Mouse (Mus musculus) 3134 (cell line): ENCODE results near the gene Tfap2e.

Experiments
- DNase-seq: peaks from one replicate; pipeline ENCODE4 v3.0.0-alpha.2; 2011; ENCODE audit warnings: low spot score; ENCODE audit not compliant: insufficient read length; ENCODE audit errors: extremely low read depth

Tfap2e gene

GRCm38 (mm10) chr4:126736001-126736414, at the start of gene Tfap2e:
TSS of gene Tfap2e (minus strand) at chr4:126736240.
- DNase-seq: no peak

DNA sequence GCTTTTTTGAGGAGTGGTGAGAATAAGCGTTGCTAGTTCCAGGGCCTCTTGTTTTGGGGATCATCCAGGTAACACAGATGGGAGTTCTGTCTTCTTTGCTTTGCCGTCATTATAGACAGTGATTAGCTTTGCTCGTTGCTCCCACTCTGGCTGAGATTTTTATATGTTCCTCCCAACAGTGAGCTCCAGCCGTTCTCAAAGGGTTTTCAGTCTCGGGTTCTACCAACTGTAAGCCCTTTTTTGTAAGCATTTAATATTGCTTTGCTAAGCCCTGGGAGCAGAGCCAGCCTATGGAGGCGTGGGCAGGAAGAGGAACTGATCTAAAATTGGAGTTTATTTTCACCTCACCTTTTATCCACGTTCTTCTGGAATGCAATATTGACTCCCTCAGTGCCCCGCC, 47.0 kb upstream of the Tfap2e start:
- no peak for DNase-seq

GRCm38 (mm10) chr4:126782512-126782911, 46.5 kb upstream of the Tfap2e start:
- no peak for DNase-seq

DNA sequence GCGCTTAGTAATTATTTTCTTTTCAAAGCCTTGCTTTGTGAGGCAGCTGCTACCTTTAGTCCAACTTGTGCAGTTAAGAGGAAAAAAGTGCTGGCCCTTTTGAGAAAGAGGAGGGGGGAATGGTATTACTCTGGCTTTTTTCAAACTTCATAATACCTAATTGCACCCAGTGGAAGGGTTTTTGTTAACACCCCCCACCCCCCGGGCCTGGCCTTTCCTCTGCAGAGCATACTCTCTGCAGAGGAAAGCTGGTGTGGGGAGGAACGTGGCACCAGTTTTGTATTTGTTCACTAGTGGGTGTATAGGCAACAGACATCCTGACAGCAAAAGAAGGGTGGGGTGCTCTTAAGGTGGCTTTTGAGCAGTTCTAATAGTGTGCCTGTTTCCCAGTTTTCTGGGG, 45.8 kb upstream of the Tfap2e start:
- no peak for DNase-seq

- DNase-seq: no peak
These were observed 44.1 kb upstream of the Tfap2e start for GRCm38 (mm10) chr4:126779826-126780775.

- no peak for DNase-seq
These were observed 43.1 kb upstream of the Tfap2e start for GRCm38 (mm10) chr4:126779148-126779581.

DNA sequence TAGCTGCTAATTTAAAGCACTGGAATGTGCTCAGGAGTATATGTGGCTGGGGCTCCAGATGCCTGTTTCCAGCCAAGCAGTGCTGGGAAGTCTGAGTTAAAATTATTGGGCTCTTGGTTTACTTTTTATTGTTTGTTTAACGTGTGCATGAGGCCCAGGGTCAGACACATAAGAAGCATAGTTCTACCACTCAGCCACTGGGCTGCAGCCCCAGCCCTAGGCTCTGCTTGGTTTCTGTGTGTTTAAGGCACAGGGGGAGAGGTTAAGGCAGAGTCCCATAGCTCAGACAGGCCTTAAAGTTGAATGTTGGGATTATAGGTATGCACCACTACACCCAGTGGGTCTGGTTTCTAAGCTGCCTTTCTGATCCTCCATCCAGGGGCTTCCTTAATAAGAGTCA, 39.1 kb upstream of the Tfap2e start:
- no peak for DNase-seq

GRCm38 (mm10) chr4:126773871-126774270, 37.8 kb upstream of the Tfap2e start:
- no peak for DNase-seq

DNA sequence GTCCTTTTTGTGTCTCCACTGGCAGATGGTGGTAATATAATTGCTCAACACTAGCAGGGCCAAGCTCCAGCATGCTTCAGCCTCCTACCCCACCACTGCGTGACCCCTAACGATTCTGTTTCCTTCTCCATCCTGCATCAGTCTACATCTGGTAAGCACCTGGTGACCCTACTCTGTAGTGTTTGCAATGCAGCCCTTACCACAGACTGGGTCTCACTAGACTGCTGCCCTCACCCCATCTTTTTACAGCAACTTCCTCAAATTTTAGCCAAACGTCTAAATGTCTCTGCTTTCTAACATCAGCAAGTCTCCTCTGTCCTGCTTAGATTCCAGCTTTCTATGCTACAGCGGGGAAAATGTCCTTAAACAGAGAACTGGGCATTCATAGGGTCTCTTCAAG, 34.8 kb upstream of the Tfap2e start:
- no peak for DNase-seq

DNA sequence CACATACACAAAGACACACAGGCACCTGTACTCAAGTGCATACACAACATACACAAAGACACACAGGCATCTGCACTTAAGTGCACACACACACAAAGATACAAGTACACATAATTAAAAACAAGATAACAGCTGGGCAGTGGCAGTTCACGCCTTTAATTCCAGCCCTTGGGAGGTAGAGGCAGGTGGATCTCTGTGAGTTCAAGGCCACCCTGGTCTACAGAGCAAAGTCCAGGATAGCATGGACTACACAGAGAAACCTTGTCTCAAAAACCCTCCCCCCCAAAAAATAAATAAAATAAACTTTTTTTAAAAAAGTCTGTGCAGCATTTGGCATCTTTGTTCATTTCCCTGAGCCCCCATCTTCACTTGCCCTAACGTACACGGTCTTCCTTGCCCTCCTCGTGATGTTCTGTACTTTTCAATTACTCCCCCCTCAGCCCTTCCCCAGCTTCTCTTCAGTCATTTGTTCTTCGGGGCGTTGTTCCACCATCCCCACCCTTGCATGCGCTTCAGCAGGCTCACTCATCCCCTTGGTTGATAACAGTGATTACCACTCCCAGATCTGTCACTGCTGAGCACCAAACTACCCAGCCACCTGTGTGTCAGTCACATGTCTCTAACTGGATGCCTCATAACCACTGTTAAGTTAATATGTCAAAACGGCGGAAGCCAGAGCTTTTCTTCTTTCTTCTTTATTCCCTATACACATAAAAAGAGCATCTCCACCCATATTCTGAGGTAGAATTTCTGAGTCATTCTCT, 33.9 kb upstream of the Tfap2e start:
- no peak for DNase-seq

GRCm38 (mm10) chr4:126763483-126763882, 27.4 kb upstream of the Tfap2e start:
- DNase-seq: no peak

DNA sequence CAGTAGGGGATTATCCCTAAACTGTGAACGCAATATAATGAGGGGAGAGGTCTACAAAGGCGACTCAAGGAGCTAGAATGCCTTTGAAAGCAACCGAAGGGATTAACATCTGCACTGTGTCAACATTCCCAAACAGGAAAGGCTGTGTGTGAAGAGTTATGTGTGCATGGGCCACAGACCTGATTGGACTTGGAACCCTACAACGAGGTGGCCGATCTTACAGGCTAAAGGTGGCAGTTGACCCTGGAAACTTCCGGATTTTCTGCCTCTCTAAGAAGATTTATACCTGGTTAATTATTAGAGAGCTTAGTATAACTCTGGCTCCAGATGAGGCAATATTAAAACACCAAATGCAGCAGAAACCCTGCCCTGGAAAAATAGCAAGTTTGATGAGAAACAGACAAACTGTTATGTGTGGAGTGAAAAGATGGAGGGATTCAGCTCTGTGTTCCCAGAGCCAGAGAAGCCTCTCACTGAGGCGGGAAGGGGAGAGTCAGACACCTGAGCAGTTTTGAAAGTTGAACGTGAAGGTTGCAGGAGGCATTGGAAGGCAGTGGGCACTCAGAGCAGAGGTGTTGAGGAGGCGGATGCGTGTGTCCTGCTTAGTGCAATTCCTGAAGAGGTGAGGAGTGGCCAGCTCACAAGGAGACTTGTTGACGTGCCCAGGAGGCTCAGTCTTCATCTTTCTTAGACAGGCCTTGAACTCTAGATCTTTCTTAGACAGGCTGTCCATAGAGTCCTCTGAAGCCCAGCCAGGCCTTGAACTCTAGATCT, 26.7 kb upstream of the Tfap2e start:
- DNase-seq: no peak

DNA sequence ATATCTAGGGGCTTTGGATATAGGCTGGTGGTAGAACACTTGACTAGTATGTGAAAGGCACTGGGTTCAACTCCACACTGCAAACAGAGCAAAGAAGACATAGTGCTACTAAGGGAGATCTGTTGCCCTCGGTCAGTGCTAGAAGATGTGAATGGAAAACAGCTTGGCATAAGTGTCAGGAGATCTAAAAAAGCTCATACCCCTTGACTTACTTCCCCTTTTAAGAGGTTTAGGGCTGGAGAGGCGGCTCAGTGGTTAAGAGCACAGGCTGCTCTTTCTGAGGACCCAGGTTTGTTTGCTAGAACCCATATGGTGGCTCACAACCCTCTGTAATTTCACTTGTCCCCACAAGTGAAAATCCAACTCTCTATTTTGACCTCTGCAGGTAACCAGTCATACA, 23.4 kb upstream of the Tfap2e start:
- DNase-seq: no peak

DNA sequence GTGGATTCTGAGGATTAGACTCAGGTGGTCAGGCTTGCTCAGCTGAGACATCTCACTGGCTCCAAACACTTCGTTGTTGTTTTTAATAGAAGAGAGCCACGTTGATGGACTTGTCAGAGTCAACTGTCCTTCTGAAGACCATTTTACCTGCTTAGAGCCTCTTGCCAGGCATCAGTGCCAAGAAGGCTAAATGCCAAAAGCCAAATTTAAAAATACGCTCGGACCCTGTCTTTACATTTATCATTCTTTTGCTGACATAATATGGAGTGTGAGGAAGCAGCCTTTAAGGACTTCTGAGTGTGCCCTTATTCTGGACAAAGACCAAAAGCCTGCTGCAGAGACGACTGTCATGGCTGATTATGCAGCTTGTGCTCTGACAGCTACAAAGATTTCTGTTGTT, 22.3 kb upstream of the Tfap2e start:
- DNase-seq: no peak

- DNase-seq: no peak
These were observed 20.7 kb upstream of the Tfap2e start for GRCm38 (mm10) chr4:126756766-126757165.

DNA sequence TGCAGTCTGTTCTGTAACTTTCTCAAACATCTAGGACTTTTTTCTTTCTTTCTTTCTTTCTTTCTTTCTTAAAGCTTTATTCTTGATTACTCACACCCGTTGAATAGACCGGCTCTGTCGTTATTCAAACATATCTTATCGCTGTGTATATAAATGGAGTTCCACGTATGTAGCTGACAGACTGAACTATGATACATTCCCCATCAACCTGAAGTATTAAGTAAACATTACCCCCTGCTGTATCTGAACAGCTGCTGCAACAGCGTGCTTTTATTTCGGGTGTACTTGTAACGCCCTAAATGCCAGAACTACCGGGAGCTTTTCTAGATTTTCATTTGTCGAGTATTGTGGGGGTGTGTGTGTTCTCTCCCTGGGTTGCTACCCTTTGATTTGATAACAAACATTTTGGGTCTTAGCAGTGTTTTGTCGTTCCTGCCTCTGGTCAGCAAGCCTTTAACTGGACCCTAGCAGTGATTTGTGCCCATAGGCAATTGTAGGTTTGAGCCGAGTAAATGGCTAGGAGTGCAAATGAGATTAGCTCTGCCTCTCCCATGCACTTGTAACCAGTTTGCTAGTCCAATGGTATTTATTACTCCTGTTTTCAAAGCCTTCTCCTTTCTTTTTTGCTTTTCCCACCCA, 18.8 kb upstream of the Tfap2e start:
- DNase-seq: no peak

GRCm38 (mm10) chr4:126754231-126754611, 18.2 kb upstream of the Tfap2e start:
- no peak for DNase-seq

DNA sequence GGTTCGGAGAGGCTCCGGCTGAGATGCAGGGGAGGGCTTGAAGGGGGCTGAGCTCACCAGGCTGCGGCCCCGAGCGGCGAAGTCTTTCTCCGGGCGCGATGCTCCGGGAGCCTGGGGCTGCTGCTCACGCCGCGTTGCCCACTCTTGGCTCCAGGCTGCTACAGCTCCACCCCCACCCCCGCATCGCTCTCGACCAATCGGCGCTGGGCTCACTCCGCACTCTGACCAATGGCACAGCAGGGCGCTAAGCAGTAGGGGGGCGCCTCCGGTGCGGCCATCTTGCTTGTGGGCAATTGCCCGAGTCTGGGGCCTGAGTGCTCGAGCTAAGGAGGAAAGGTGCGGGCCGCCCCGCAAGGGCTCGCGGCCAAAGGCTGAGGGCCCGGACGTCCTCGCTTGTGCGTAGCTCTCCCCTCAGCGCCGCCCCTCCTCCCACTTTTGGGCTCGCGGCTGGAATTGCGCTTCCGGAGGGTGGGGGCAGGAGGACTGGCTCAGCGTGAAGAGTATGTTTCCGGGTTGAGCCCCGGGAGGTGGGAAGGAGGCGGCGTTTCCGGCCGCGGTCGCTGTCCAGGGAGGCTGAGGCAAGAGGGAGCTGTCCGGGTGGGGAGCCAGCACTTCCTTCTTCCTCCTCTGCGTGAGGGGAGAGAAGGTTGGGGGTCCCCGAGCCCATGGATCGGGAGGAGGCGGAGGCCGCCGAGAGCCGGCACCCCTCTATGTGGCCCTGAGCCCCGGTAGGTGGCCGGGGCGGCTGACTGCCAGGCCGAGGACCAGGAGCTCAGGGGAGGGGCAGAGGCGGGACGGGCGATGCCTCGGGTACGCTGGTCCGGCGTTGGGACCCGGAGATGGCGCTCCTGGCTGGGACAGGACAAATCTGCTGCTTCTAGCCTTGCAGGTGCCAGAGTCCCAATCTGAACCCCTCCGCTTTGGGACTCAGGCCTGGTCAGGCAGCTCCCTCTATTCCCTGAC, 17.5 kb upstream of the Tfap2e start, which contains the start of the genes Ncdn and AU040320:
Gene Ncdn (minus strand): TSS at position 171 of the 963 bp plus-strand sequence.
Gene AU040320 (plus strand): TSS at position 277 of the 963 bp plus-strand sequence.
- DNase-seq: peak; percentile 98

GRCm38 (mm10) chr4:126752608-126753141, 16.6 kb upstream of the Tfap2e start:
- DNase-seq: peak; percentile 49
